Mouse (Mus musculus) T-helper 2 cell (primary cell): ENCODE measurements around the gene Mrgprb2.

Experiments used
- in situ Hi-C: fragments of 300-600 bp; cut with MboI, MseI; formaldehyde crosslinking; loops from one replicate; pipeline ENCODE4 v1.15.1; 2025; ENCODE audit warnings: high pct_unique_total_duplicates

Gene Mrgprb2

GRCm38 (mm10) chr7:48557986-48558385 lies at the start of gene Mrgprb2:
Gene Mrgprb2, minus strand, starts transcription at chr7:48558086.
- in situ Hi-C loops, result no loop called here
